Mouse (Mus musculus) small intestine, adult 2 months (tissue): ENCODE results near the gene Ccnc.

Experiments used
- CTCF ChIP-seq: fragments of 200-500 bp; IDR thresholded peaks from 2 replicates; pipeline ENCODE4 v1.5.1; 2012; ENCODE audit warnings: low read depth, mild to moderate bottlenecking, control low read depth, inconsistent platforms, low read length, moderate library complexity, mixed read lengths; ENCODE audit not compliant: insufficient replicate concordance, insufficient read length; ENCODE audit errors: extremely low read depth
- POLR2A ChIP-seq: fragments of 200-500 bp; IDR thresholded peaks from 2 replicates; pipeline ENCODE4 v1.6.1; 2012; ENCODE audit warnings: low read depth, mild to moderate bottlenecking, control low read depth, inconsistent platforms, low read length, moderate library complexity

GRCm38 (mm10) chr4:21678101-21678974, 49.2 kb upstream of the Ccnc start:
- TF ChIP-seq CTCF (no peak), POLR2A (no peak)
